In the genomic region with DNA sequence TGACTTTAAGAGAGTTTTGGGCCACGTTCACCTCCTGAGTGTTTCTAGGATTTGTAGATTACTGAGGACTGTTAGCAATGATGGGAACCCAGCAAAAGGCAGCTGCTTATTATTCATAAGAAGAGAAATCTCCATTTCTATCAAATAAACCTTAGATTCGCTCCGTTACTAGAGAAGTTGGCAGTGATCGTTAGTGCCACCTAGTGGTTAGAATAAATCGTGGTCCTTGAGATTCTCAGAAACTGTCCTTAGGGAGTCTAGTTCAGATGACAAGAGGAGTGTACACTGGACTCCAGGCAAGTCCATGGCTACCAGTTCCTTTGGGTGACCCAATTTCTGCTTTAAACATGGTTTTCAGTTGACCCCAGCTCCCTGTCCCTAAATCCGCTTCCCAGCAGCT, we compare ENCODE assay signal across 8 mouse cellular contexts. TPM values are rescaled to one million over a fixed set of nuclear protein-coding genes. Genes with fewer than 3 reads are reported as not detected.
DNase-seq lines count a peak whose midpoint lies in the region; ATAC-seq lines count a peak whose summit lies in the region.

No protein-coding gene starts in this region.

- no peak overlapping the region for H3K27ac ChIP-seq in limb, embryonic 11.5 days (replicated peaks; ENCODE audit: low read depth, low read length)
- H3K27ac ChIP-seq in limb, embryonic 10.5 days, result no peak overlapping the region
- no peak overlapping the region for H3K27ac ChIP-seq in intestine, embryonic 16.5 days (ENCODE audit: low read length)

- no peak overlapping the region for H3K4me2 ChIP-seq in limb, embryonic 11.5 days (ENCODE audit: low read depth, severe bottlenecking)
- H3K4me2 ChIP-seq in intestine, embryonic 16.5 days (ENCODE audit: low read depth, low read length), result no peak overlapping the region

- H3K9me3 ChIP-seq in limb, embryonic 11.5 days (ENCODE audit: control insufficient read depth, low read length), result no peaks in the 10 kb centered on the region
- H3K9me3 ChIP-seq in limb, embryonic 10.5 days (replicated peaks), result no peaks in the 10 kb centered on the region
- H3K9me3 ChIP-seq in intestine, embryonic 16.5 days (ENCODE audit: control insufficient read depth, low read length), result no peaks in the 10 kb centered on the region

- 33% methylated on average over 6 of the region's 6 CpGs for WGBS in limb, embryonic 11.5 days
- WGBS in limb, embryonic 10.5 days, result 38% methylated on average over 6 of the region's 6 CpGs
- whole genome bisulfite sequencing in intestine, embryonic 16.5 days, result 27% methylated on average over 6 of the region's 6 CpGs

- no peaks in the 10 kb centered on the region for H3K36me3 ChIP-seq in limb, embryonic 11.5 days (ENCODE audit: control insufficient read depth, insufficient read depth, low read length)
- no peaks in the 10 kb centered on the region for H3K36me3 ChIP-seq in limb, embryonic 10.5 days
- H3K36me3 ChIP-seq in intestine, embryonic 16.5 days (ENCODE audit: control insufficient read depth, insufficient read depth, low read length), result no peaks in the 10 kb centered on the region

- no peak overlapping the region for H3K9ac ChIP-seq in limb, embryonic 11.5 days (ENCODE audit: low read length)
- no peak overlapping the region for H3K9ac ChIP-seq in intestine, embryonic 16.5 days (ENCODE audit: low read depth, low read length)

- DNase-seq in cerebellum, adult 9-11 months, result no peak
- peak; percentile 37 for DNase-seq in limb, embryonic 11.5 days (ENCODE audit: low spot score)
- no peak for DNase-seq in limb, embryonic 10.5 days (ENCODE audit: low spot score)
- DNase-seq in brain, embryonic 18.5 days (ENCODE audit: low read depth, low spot score), result peak; percentile 37
- DNase-seq in heart, postnatal 10 days, result peak; percentile 39 to 67
- peak; percentile 42 for DNase-seq in naive thymus-derived CD4-positive, alpha-beta T cell, adult 2 months (ENCODE audit: low read depth)

- no peaks in the 10 kb centered on the region for H3K27me3 ChIP-seq in limb, embryonic 11.5 days (ENCODE audit: control insufficient read depth, insufficient read depth, low read length)
- no peaks in the 10 kb centered on the region for H3K27me3 ChIP-seq in limb, embryonic 10.5 days (ENCODE audit: low read depth, poor library complexity, severe bottlenecking)
- H3K27me3 ChIP-seq in intestine, embryonic 16.5 days (replicated peaks; ENCODE audit: control insufficient read depth, insufficient read depth, low read length), result no peaks in the 10 kb centered on the region

- peaks cover 3% of the 10 kb centered on the region; the same call in 1 of the 2 replicates for H3K4me1 ChIP-seq in limb, embryonic 11.5 days (ENCODE audit: control insufficient read depth, insufficient read depth, low read length)
- peaks cover 18% of the 10 kb centered on the region for H3K4me1 ChIP-seq in limb, embryonic 10.5 days
- H3K4me1 ChIP-seq in intestine, embryonic 16.5 days (ENCODE audit: control insufficient read depth, insufficient read depth, low read length), result no peaks in the 10 kb centered on the region

- intact Hi-C loops in heart, postnatal 10 days (cut with DNase I), result loop anchor here (5.0 to 10.0 kb wide), 2 partner anchors 212 to 294 kb away; a partner anchor contains a TSS

- no peak overlapping the region for H3K4me3 ChIP-seq in limb, embryonic 11.5 days (ENCODE audit: low read depth, low read length)
- no peak overlapping the region for H3K4me3 ChIP-seq in limb, embryonic 10.5 days
- H3K4me3 ChIP-seq in intestine, embryonic 16.5 days (ENCODE audit: low read length), result no peak overlapping the region

- ATAC-seq in cerebellum, adult (ENCODE audit: insufficient number of reproducible peaks, low FRiP score, low TSS enrichment), result peak; percentile 37; the same call in 1 of the 2 replicates
- no peak for ATAC-seq in limb, embryonic 11.5 days (ENCODE audit: insufficient number of reproducible peaks, low FRiP score, low TSS enrichment, low read depth)
- ATAC-seq in intestine, embryonic 16.5 days, result no peak

RNA-seq across cellular contexts. Expression of a gene that starts 58.3 kb away (rescaled TPM):
- 14.7 and 18.6 TPM in 2 replicates for polyA plus RNA-seq in limb, embryonic 11.5 days (2014; fragmentation: Nextera tagmentation; extraction: Ambion mirVana)
- 7.2 and 9.7 TPM in 2 replicates for polyA plus RNA-seq in limb, embryonic 10.5 days (2016; fragmentation: Nextera tagmentation; extraction: Ambion mirVana)
- total RNA-seq in heart, postnatal 10 days (2021), result 100 to 1,000 TPM; 281 to 295 TPM
- 15.1 and 16.4 TPM in 2 replicates for polyA plus RNA-seq in intestine, embryonic 16.5 days (2015; fragmentation: Nextera tagmentation; extraction: Ambion mirVana)

RNA-seq across cellular contexts. Expression of a gene that starts 58.7 kb away (rescaled TPM):
- 0.78 and 1.5 TPM in 2 replicates for polyA plus RNA-seq in limb, embryonic 11.5 days (2014; fragmentation: Nextera tagmentation; extraction: Ambion mirVana)
- polyA plus RNA-seq in limb, embryonic 10.5 days (2016; fragmentation: Nextera tagmentation; extraction: Ambion mirVana), result 1.2 and 1.5 TPM in 2 replicates
- total RNA-seq in heart, postnatal 10 days (2021), result 1 to 10 TPM; 3.2 to 4.1 TPM
- 0.32 and 0.60 TPM in 2 replicates for polyA plus RNA-seq in intestine, embryonic 16.5 days (2015; fragmentation: Nextera tagmentation; extraction: Ambion mirVana)

Comparison
In these comparisons a context has a peak if more than half of its experiments do, and no peak if none do; other contexts are left out.
1. DNase-seq: peak in limb, embryonic 11.5 days (single experiment), brain, embryonic 18.5 days (single experiment), heart, postnatal 10 days (2 of 2) and naive thymus-derived CD4-positive, alpha-beta T cell, adult 2 months (single experiment); none in cerebellum, adult 9-11 months (single experiment) and limb, embryonic 10.5 days (single experiment).